Mouse (Mus musculus): ENCODE measurements at regions not wholly inside any gene's neighbourhood (a gene's known extent, or its start where the extent isn't known, plus 50 kb on each side); places are given as distances from the start of the nearest gene placed in this dataset.
A peak's percentile ranks its signal among the peaks of the same experiment; 100 is the strongest.

DNA sequence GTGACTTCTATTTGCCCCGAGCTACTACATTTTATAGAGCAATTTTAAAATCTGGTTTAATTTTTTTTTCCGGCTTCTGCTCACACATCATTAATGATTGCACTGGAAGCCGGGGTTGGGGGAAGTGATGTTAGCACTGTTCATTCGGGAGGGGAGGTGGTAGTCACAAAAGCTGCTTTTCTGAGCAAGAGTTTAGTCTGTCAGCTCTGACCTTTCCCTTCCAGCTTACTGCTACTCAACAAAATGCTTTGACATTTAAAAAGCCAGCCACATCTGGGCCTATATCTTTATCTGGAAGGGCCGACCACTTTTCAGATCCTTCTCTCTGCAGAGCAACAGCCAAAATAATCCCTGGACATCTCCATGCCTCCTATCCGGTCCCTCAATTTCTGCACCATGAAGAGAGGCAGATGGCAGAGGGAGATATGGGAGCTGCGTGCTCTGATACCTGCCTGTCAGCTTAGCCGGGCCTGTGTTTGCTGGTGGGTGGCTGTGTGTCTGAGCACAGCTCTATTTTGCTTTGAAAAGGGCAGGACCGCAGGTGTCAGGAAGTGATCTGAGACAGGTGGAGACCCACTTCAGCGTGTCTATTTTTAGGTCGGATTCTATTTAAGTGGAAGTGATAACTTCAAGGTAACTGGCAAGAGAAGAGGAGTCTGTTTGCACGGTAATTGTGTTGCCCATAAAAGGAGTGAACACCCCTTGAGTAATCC is 63.1 kb downstream of the Kcnf1 start:
- peak; percentile 60 for DNase-seq (ENCODE audit: low read depth, low spot score)

DNA sequence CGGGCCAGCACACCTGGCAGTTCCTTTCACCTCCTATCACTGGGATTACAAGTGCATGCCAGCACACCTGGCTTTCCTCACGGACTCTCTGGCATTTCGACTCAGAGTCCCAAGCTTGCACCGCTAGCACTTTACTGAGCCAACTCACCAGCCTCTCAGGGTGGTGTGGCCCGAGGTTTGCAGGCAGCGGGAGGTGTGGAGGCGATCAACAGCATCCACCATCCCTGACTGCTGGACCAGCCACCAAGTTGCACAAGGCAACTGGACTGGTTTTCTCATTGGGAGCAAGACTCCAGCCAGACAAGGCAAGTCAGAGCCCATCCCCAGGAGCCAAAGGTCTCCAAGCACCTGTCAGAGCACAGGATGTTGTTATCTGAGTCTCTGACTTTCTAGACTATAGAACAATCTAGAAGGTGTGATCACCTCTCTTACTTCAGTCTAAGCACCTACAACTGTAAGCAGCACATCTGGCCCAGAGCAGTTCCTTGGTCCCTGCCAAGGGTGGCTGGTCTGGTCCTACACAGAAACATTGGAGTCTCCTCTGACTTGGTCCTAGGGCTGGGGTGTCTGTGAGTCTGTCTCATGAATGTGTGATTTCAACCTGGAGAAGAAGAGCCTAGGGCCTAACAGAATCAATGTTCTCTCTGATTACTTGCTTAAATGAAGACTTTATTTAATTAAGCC is 63.8 kb downstream of the Kcnf1 start:
- no peak for DNase-seq (ENCODE audit: low read depth, low spot score)

DNA sequence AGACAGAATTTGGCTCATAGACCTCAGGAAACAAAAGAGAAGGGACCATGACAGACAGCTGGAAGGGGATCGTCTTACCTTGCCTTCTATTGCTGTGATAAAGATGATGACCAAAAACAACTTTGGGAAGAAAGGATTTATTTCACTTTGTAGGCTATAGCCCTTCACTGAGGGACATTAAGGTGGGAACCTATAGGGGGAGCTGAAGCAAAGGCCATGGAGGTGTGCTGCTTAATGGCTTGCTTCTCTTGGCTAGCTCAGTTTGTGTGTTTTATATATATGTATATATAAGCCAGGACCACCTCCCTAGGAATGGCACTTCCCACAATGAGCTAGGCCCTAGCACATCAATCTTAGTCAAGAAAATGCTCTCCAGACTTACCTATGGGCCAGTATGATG is 70.5 kb downstream of the Kcnf1 start:
- no peak for DNase-seq (ENCODE audit: low read depth, low spot score)

DNA sequence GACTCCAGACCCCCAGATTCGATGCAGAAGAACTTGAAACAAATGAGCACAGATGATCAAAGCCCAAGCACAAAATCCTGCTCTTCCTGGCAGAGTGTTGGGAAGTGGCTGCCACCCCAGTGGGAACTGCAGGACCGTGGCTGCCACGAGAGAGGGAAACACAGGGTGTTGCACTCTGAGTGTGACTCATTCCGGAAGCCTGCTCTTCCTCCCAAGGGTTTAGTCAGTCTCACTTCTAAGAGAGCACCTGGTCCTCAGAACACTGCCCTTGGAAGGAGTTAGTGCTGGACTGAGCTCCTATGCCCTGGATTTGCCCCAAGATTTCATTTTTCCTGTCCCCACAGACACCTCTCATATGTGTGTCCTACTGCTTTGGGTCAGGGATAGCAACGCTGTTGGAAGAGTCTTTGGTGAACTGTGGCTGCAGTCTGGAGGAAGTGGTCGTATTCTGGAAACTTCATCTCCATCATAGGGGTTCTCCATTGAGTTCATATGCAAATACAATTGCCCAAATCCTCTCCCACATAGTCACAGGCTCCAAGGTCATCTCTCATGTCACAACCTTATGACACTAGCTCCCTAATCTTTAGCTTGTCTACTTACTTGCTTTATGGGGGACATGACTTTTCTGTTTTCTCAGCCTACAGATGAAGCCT is 71.5 kb downstream of the Kcnf1 start:
- no peak for DNase-seq (ENCODE audit: low read depth, low spot score)

- DNase-seq (ENCODE audit: low read depth, low spot score) = no peak
These were observed 74.8 kb downstream of the Kcnf1 start for GRCm38 (mm10) chr12:17101842-17102241.

GRCm38 (mm10) chr12:17097800-17098271 is 78.9 kb downstream of the Kcnf1 start:
- DNase-seq (ENCODE audit: low read depth, low spot score) = no peak

- DNase-seq (ENCODE audit: low read depth, low spot score) = no peak
These were observed 81.9 kb downstream of the Kcnf1 start for GRCm38 (mm10) chr12:17094758-17095157.

GRCm38 (mm10) chr12:17093772-17094171 is 82.2 kb upstream of the 2410004P03Rik start:
- DNase-seq (ENCODE audit: low read depth, low spot score) = no peak

- DNase-seq (ENCODE audit: low read depth, low spot score) = no peak
These were observed 79.5 kb upstream of the 2410004P03Rik start for GRCm38 (mm10) chr12:17091058-17091457.

DNA sequence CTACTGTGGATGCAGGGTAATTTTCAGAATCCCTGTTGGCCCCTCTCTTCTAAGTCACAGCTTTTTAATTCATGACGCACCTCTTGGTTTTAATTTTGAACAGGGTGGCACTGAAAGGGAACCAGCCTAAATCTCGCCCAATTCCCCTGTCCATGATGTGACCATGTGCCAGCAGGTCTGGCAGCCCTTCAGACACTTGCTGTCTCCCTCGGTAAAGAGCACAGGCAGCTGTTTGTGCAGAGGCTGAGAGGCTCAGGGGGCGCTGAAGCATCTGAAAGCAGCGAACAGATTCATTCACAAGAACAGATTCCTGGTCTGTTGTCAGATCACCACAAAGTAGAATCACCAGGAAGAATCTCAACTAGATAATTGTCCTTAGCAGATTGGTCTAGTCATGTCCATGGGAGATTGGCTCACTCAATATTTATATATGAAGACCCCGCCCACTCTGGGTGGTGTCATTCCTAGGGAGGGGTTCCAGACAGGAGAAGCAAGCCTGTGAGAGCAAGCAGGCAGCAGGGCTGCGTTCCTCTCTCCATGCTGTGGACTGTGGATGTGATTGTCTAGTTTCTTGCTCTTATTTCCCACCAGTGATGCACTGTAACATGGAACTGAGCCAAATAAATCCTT is 78.3 kb upstream of the 2410004P03Rik start:
- peak; percentile 78 for DNase-seq (ENCODE audit: low read depth, low spot score)

DNA sequence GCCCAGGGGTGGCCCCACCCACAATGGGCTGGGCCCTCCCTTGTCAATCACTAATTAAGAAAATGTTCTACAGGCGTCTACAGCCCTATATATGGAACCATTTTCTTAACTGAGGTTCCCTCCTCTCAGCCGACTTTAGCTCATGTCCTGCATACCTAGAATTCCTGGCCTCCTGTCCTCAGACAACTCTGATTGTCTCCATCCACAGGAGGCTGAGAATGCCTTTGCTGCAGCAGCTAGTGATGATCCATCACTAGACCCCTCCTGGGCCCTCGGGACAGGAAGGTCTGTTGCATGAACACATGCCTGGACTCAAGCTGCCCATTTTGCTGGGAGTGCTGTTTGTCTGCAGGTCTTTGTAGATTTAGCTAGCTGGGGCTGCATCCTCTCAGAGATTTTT is 75.9 kb upstream of the 2410004P03Rik start:
- peak; percentile 87 for DNase-seq (ENCODE audit: low read depth, low spot score)

DNA sequence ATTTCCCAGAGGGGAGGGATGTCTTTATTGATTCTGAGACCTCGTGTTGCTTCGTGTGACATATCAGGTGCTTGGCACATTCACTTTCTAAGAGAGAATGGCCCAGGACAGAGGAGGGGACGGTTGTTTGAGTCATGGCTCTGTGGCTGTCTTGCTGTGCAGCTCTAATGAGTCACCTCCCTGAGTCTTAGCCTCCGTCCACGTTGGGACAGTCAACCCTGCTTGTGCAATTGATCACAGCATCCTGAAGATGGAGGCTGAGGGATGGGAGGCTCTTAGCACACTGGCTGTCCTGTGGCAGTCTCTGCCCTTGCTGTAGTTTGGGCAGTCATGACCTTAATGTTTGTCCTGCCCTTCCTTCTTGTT is 73.7 kb upstream of the 2410004P03Rik start:
- no peak for DNase-seq (ENCODE audit: low read depth, low spot score)

DNA sequence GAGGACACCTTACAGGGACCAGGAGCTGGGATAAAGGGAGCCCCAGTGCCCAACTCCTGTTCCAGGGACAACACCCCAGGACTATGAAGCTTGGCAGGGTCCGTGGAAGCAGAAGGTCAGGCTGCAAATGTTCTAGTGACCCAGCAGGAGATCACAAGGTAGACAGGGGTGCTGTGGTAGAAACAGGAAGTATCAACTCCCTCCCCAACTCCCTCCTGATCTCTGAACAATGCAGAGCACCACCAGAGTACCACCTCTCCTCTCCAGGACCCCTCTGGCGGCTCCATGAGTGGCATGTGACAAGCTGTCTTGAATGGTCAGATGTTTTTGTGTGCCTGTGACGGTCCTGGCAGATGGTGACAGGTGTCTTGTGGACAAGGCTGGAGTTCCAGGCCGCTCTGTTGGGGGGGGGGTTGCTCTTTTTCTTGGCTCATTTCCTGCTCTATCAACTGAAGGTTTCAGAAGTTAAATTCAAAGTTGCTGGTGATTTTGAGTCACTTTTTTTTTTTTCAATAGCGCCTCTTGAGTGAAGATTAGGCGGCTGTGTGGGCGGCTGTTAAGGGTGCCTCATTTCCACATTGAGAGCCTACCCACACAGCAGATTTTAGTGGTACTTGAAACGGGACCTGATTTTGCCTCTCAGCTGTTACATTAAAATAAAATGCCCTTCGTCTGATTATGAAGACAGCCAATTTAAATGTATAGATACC is 73.1 kb upstream of the 2410004P03Rik start:
- no peak for DNase-seq (ENCODE audit: low read depth, low spot score)

- DNase-seq (ENCODE audit: low read depth, low spot score) = no peak
These were observed 60.3 kb upstream of the 2410004P03Rik start for GRCm38 (mm10) chr12:17071691-17072454.

DNA sequence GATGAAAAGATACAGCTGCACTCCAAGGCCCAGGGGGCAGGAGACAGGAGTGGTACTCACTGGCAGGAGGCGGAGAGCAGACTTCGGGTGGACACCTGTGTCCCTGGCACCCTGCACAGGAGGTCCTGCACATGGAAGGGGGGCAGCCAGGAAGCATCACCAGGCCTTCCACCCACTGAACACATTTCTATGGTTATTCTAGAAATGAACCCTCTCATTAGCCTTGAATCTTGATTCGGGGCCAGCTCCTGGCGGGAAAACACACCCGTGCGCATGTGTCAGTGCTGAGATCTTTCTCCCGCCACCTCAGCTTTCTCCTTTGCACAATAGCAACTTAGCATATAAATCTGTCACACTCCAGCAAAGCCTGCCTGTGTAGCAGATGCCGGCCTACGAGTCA is 58.3 kb upstream of the 2410004P03Rik start:
- no peak for DNase-seq (ENCODE audit: low read depth, low spot score)

DNA sequence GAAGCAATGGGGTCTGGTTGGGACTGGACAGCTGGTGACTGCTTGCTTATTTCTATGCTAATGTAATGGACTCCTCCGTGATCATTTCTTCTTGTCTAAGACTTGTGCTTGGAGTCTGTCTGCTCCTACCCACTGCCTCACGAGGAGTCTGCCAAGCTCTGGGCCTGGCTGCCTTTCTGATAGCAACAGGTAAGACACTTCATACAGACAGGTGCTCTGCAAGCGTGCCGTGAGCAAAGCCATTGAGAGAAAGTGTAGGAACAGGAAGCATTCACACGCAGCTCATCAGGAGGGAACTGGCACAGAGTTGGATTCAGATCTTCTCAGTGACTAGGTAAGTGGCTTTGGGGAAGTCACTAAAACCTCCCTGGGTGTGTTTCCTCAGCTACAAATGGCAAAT is 57.6 kb upstream of the 2410004P03Rik start:
- DNase-seq (ENCODE audit: low read depth, low spot score) = no peak

GRCm38 (mm10) chr12:17063920-17064319 is 52.4 kb upstream of the 2410004P03Rik start:
- DNase-seq (ENCODE audit: low read depth, low spot score) = no peak

Measured in R1 (cell line).